Mouse (Mus musculus) R1 (cell line): ENCODE measurements around the gene Cdkn2a.
A peak's percentile ranks its signal among the peaks of the same experiment; 100 is the strongest.

Experiments
- DNase-seq: peaks from one replicate; pipeline ENCODE4 v3.0.0-alpha.2; 2018; ENCODE audit warnings: low read depth, low spot score

Gene Cdkn2a

DNA sequence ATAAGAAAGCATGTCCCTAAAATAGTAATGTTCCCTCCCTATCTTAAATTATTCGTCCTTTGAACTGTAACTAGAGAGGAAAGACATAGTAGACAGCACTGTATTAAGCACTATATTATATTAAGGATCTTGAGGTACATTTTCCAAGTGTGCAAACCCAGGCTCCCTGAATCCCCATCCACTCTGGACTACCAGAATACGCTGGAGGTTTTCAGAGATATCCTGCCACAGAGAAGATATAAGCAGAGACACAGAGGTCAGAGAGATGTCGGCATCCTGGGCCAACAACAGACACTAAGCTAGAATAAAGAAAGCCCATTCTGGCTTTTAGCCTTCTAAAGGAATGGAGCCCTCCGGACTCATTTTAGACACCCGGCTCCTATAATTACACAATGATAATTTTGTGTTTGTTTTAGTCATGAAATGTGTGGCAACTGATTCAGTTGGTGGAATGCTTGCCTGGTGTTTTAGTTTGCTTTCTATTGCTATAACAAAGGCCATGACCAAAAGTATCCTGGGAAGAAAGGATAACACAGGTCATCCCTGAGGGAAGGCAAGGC is 17.0 kb downstream of the Cdkn2a start:
- DNase-seq = no peak

DNA sequence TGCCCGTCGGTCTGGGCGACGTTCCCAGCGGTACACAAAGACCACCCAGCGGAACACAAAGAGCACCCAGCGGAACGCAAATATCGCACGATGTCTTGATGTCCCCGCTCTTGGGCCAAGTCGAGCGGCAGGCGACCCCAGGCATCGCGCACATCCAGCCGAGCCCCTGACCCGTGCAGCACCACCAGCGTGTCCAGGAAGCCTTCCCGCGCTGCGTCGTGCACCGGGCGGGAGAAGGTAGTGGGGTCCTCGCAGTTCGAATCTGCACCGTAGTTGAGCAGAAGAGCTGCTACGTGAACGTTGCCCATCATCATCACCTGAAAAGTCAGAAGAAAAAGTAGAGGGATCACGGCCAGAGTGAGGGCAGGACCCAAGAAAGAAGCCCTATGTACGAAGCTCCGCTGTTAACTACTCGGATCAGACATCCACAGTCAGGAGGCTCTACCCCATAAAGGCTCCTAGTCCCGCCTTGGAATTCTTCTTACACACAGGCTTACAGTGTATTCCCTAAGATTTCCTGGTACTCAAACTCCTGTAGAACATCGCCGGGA is 17.7 kb downstream of the Cdkn2a start:
- DNase-seq = peak; percentile 9

DNA sequence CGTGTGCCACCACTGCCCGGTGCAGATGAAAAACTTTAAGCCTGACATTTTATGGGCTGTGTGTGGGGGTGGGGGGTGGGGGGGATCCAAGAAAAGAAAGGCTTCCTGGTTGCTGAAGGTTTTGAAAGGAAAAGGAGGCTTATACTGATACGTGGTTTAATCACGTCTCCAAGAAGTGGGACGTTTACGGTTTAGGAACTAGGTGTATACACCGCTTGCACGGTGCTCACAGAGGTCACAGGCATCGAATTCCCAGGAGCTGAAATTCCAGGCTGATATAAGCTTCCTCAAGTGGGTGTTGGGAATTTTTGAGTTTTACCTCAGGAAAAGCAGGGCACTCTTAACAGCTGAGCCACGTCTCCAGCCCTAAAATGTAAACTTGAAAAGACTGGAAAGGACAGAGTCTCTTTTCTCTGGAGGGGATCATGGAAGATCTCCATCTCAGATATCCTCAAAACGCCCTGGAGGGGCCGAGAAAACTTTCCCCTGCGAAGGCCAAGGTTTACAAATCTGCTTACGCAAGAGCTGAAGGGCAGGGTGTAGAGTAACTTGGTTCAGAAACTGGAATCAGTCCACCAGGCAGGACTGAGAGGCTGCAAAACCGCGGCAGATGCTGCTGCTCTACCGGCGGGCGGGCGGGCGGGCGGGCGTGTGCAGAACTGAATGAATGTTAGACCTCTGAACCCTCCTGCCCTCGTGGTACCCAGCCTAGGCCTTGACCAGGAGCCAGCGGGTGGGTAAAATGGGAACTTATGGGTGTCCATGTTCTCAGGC is 18.5 kb downstream of the Cdkn2a start:
- DNase-seq = no peak

DNA sequence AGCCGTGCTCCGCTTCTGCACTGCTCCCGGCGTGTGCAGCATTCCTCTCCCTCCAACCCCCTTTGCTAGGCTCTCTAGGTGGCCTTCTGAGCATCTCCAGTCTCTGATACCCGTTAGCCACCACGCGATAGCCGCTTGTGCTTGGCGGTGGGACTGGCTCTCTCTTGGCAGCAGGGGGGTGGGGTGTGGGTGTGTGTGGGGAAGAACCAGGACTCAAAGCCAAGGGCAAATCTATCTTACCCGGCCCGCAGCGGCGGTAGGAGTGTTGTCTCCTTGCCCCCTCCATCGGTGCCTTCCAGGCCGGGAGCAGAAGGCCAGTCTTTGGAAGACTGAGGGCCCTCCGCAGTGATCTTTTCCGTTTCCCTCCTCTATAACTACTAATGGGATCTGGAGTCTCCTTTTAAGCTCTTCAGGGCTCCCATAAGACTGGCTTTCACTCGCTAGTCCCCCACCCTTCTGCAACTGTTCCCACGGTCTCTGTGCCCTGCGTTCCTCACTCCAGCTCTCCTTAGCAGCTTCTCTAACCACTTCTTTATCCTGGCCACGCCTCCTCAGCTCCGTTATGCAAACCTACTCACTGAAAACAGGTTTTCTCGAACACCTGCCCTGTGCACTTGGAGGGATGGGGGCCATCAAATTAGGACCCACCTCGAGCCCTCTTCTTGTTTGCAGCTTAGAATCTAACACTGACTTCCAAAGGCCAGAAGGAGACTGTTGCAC is 19.5 kb downstream of the Cdkn2a start:
- DNase-seq = peak; percentile 26

DNA sequence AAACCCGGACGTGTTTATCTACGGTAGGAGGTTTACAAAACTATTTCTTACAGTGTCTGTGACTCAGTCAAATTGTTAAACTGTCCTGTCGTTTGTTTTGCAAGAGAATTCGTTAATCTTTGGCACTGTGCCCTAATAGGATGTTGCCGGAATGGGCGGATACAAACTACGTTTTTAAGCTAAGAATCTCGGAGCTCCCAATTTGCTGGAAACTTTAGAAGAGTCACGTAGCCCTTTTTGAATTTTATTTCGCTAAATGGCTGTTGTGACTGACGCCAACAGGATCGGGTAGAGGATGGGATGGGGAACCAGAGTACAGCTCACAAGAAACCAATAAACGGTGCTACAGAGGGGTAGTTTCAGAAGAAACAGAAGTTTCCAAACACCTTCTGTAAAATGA is 20.4 kb downstream of the Cdkn2a start:
- DNase-seq = peak; percentile 10

DNA sequence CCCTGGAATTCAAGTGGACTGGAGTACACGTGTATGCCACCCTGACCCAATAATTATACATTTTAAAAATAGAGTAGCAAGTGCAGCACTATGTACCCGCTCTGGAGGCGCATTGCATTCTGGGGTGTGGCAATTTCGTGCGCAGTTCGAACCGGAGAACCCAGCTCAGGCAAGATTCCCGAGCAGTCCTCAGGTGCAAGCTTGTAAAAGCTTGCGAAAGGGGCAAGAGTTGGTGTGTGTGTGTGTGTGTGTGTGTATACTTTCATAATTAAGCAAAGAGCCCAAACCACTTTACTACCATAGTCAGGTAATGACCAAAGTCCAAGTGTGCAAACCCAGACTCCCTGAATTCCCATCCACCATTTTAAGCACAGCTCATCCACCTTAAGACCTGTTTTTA is 20.9 kb downstream of the Cdkn2a start:
- peak; percentile 33 for DNase-seq

DNA sequence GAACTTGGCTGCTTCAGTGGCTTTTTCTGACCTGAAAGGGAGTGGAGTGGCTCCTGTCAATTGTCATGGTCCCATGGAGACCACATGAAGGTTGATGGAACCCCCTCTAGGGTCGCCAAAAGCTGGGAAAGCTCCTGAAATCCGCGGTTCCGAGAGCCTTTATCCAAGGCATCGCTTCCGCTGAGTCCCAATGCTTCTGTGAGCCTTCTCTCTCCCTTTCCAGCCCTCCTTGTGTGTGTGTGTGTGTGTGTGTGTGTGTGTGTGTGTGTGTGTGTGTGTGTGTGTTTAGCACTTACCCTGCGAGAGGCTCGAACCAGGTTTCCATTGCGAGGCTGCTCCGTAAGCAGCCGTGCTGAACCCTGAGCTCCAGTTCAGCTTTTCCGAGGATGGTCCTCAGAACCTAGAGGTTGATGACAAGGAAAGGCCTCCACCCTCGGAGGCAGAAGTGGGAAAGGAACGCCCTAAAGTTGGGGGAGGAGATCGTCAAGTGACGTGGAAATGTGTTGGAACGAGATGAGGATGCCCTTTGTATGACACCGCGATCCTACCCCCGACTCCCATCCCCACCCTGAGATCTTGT is 21.4 kb downstream of the Cdkn2a start:
- DNase-seq = peak; percentile 36

DNA sequence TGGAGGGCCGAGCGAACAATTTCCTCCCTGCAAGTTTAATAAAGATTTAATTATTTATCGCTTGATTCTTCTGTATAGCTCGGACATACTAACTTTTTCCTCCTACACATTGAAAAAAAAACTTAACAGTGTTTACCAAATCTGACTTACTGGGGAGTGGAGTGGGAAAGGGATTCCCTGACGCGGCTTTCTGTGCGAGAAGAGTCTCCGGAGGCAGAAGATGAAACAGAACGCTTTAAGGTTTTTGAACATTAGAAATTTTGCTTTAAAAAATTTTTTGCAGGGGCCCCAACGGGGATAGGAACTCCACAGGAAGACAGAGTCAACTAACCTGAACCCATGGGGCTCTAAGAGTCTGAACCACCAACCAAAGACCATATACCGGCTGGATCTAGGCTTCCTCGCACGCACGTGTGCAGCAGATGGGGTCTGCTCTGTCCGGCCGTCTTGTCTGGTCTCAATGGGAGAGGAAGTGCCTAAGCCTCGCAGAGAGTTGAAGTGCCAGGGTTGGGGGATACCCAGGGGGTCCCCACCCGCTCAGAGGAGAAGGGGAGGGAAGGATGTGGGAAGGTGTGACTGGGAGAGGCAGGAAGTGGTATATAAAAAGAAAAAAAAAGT is 22.2 kb downstream of the Cdkn2a start:
- DNase-seq = no peak

DNA sequence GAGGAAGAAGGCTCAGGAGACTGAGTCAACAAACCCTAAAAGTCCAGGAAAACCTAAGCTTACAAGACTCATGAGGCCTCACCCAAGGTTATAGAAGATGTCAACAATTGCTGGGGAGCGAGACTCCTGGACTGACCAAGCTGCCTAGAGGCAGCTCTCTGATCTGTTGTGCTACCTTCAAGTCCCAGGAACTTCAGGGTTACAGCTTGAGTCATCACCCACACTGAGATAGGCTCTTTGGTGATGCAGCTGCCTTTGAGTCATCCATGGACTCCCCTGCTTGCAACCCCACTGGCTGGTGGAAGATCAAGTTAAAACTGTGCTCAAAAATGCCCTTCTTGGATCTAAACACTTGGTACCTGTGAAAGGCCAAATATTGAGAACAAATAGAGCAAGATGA is 36.7 kb downstream of the Cdkn2a start:
- no peak for DNase-seq

DNA sequence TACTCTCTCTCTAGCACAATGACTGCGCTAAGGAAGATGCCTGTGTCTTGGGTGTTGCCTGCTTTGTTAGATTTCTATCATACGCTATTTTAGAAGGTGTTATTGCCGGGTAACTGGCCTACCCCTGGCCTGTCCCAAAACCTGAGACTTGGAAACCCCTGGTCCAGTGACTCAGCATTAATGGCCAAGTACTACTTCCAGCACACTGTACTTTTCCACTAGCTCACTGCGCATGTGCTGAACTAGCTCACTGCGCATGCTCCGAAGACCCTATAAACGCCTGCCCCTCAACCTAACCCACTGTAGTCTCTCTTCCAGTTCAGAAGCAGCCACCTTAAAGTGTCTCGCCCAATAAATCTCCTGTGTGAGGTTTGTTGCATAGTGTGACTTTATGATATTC is 60.0 kb downstream of the Cdkn2a start:
- DNase-seq = peak; percentile 68
